Mouse (Mus musculus) hindbrain, embryonic 10.5 days (tissue): ENCODE measurements around the gene Trim80. TPM values are rescaled to one million over a fixed set of nuclear protein-coding genes. Genes with fewer than 3 reads are reported as not detected.
"Not testable (repeated sequence)": the region's sequence is repeated elsewhere in the genome, so short reads cannot be mapped to it uniquely, and the experiment has no call there.

Experiments used
- DNase-seq: peaks from one replicate; pipeline ENCODE4 v3.0.0-alpha.2; 2017; ENCODE audit warnings: low spot score
- H3K27ac ChIP-seq: fragments of 300-500 bp; sonication (generic); 2 replicates; pipeline ENCODE4 v1.5.1; 2016; ENCODE audit warnings: mild to moderate bottlenecking, moderate library complexity
- H3K27me3 ChIP-seq: fragments of 300-500 bp; sonication (generic); 2 replicates; pipeline ENCODE4 v1.6.1; 2016; ENCODE audit warnings: mild to moderate bottlenecking; ENCODE audit not compliant: poor library complexity, insufficient read depth, severe bottlenecking
- H3K36me3 ChIP-seq: fragments of 300-500 bp; sonication (generic); 2 replicates; pipeline ENCODE4 v1.6.1; 2016; ENCODE audit warnings: mild to moderate bottlenecking, moderate library complexity
- H3K4me1 ChIP-seq: fragments of 300-500 bp; sonication (generic); replicated peaks from 2 replicates; pipeline ENCODE4 v1.6.1; 2016; ENCODE audit warnings: mild to moderate bottlenecking
- H3K4me3 ChIP-seq: fragments of 300-500 bp; sonication (generic); 2 replicates; pipeline ENCODE4 v1.5.1; 2016; ENCODE audit warnings: mild to moderate bottlenecking, moderate library complexity
- H3K9me3 ChIP-seq: fragments of 300-500 bp; sonication (generic); 2 replicates; pipeline ENCODE4 v1.6.1; 2016; ENCODE audit warnings: mild to moderate bottlenecking, moderate library complexity
- whole genome bisulfite sequencing: fragments of 180-500 bp; shearing (Covaris S2); methylation state at CpG from one replicate; pipeline ENCODE4 v1.1.7; 2016; 5-methylcytosine and 5-hydroxymethylcytosine counted together
- polyA plus RNA-seq: library from polyadenylated mRNA; unstranded; fragments of >200 nt; fragmentation: Nextera tagmentation; extraction: Ambion mirVana; gene quantifications from 2 replicates; pipeline ENCODE4 v1.2.1, GENCODE M21; 2016

Gene Trim80
- polyA plus RNA-seq, 1 experiment from 2014 or later, result 0.08 TPM

GRCm38 (mm10) chr11:115475025-115475757, 34.8 kb downstream of the Trim80 start, which contains the start of gene Armc7:
Gene Armc7 (plus strand): TSS chr11:115475667.
- H3K27ac ChIP-seq, result peak within 1 kb of the TSS; percentile 91
- H3K27me3 ChIP-seq, result no peaks in the 10 kb centered on the region
- peaks cover 52% of the 10 kb centered on the region for H3K4me1 ChIP-seq
- H3K9me3 ChIP-seq, result no peaks in the 10 kb centered on the region
- peak within 1 kb of the TSS; percentile 94 for H3K4me3 ChIP-seq
- WGBS, result 1% methylated on average over 26 of the region's 26 CpGs
- H3K36me3 ChIP-seq, result no peaks in the 10 kb centered on the region
- peak; percentile 94 for DNase-seq

- no peaks in the 10 kb centered on the region for H3K9me3 ChIP-seq
- peak overlapping the region; percentile 91 for H3K27ac ChIP-seq
- no peak for DNase-seq
- WGBS, result 5% methylated on average over 28 of the region's 28 CpGs
- H3K4me3 ChIP-seq, result peak overlapping the region; percentile 94
- no peaks in the 10 kb centered on the region for H3K36me3 ChIP-seq
- H3K4me1 ChIP-seq, result peaks cover 52% of the 10 kb centered on the region
- no peaks in the 10 kb centered on the region for H3K27me3 ChIP-seq
Measured at GRCm38 (mm10) chr11:115475758-115476237, 35.5 kb downstream of the Trim80 start.

- not testable (repeated sequence) for H3K9me3 ChIP-seq, H3K27me3 ChIP-seq, H3K27ac ChIP-seq, H3K36me3 ChIP-seq, DNase-seq
- Histone ChIP-seq H3K4me3 (peak overlapping the region; percentile 94), H3K4me1 (peaks cover 52% of the 10 kb centered on the region)
- 84% methylated on average over 4 of the region's 4 CpGs for WGBS
Measured at GRCm38 (mm10) chr11:115476630-115477029, 36.3 kb downstream of the Trim80 start.

GRCm38 (mm10) chr11:115477388-115477787, 37.0 kb downstream of the Trim80 start:
- WGBS, result 90% methylated on average over 7 of the region's 7 CpGs
- H3K27ac ChIP-seq, H3K27me3 ChIP-seq, H3K9me3 ChIP-seq, H3K36me3 ChIP-seq, DNase-seq, H3K4me3 ChIP-seq: not testable (repeated sequence)
- peaks cover 48% of the 10 kb centered on the region for H3K4me1 ChIP-seq

- no peak overlapping the region for H3K4me3 ChIP-seq
- H3K27me3 ChIP-seq, result no peaks in the 10 kb centered on the region
- no peaks in the 10 kb centered on the region for H3K9me3 ChIP-seq
- peaks cover 39% of the 10 kb centered on the region for H3K4me1 ChIP-seq
- no peak for DNase-seq
- WGBS, result 86% methylated on average over 9 of the region's 9 CpGs
- no peaks in the 10 kb centered on the region for H3K36me3 ChIP-seq
- H3K27ac ChIP-seq, result no peak overlapping the region
Measured at GRCm38 (mm10) chr11:115478296-115478938, 38.1 kb downstream of the Trim80 start.

- H3K4me1 ChIP-seq, result peaks cover 22% of the 10 kb centered on the region
- no peak overlapping the region for H3K27ac ChIP-seq
- no peak for DNase-seq
- no peaks in the 10 kb centered on the region for H3K9me3 ChIP-seq
- H3K36me3 ChIP-seq, result peaks cover 7% of the 10 kb centered on the region; the same call in 1 of the 2 replicates
- WGBS, result 86% methylated on average over 6 of the region's 6 CpGs
- no peak overlapping the region for H3K4me3 ChIP-seq
- no peaks in the 10 kb centered on the region for H3K27me3 ChIP-seq
Measured at GRCm38 (mm10) chr11:115481553-115482259, 41.4 kb downstream of the Trim80 start.

GRCm38 (mm10) chr11:115483278-115483677, 42.9 kb downstream of the Trim80 start:
- no peak overlapping the region for H3K4me3 ChIP-seq
- H3K27me3 ChIP-seq, result no peaks in the 10 kb centered on the region
- H3K36me3 ChIP-seq, result peaks cover 7% of the 10 kb centered on the region
- H3K9me3 ChIP-seq, result no peaks in the 10 kb centered on the region
- H3K27ac ChIP-seq, result no peak overlapping the region
- DNase-seq, result no peak
- 73% methylated on average over 11 of the region's 11 CpGs for WGBS
- peaks cover 14% of the 10 kb centered on the region for H3K4me1 ChIP-seq

- no peak overlapping the region for H3K4me3 ChIP-seq
- H3K27me3 ChIP-seq, result no peaks in the 10 kb centered on the region
- H3K36me3 ChIP-seq, result peaks cover 11% of the 10 kb centered on the region
- H3K9me3 ChIP-seq, result no peaks in the 10 kb centered on the region
- WGBS, result 18% methylated on average over 6 of the region's 6 CpGs
- no peak overlapping the region for H3K27ac ChIP-seq
- peak; percentile 77 for DNase-seq
- peaks cover 14% of the 10 kb centered on the region for H3K4me1 ChIP-seq
Measured at GRCm38 (mm10) chr11:115483726-115484125, 43.4 kb downstream of the Trim80 start.

- WGBS, result 37% methylated on average over 12 of the region's 12 CpGs
Measured at GRCm38 (mm10) chr11:115485155-115485554, 44.8 kb downstream of the Trim80 start.

GRCm38 (mm10) chr11:115488551-115489104, 48.3 kb downstream of the Trim80 start:
- H3K4me3 ChIP-seq, result no peak overlapping the region
- no peak overlapping the region for H3K27ac ChIP-seq
- H3K36me3 ChIP-seq, result peaks cover 29% of the 10 kb centered on the region
- peaks cover 44% of the 10 kb centered on the region for H3K4me1 ChIP-seq
- peaks cover 7% of the 10 kb centered on the region for H3K27me3 ChIP-seq
- DNase-seq, result no peak
- H3K9me3 ChIP-seq, result no peaks in the 10 kb centered on the region
- WGBS, result 85% methylated on average over 19 of the region's 19 CpGs

More at GRCm38 (mm10) chr11:115485155-115485554, 44.8 kb downstream of the Trim80 start:
- no peaks in the 10 kb centered on the region for H3K27me3 ChIP-seq
- peaks cover 26% of the 10 kb centered on the region for H3K36me3 ChIP-seq
- H3K9me3 ChIP-seq, result no peaks in the 10 kb centered on the region
- 0 out of 2 replicates have a peak overlapping the region, but pooled peaks have one; percentile 18 for H3K4me3 ChIP-seq
- H3K27ac ChIP-seq, result peak overlapping the region; percentile 66
- H3K4me1 ChIP-seq, result peaks cover 19% of the 10 kb centered on the region
- DNase-seq, result peak; percentile 59

- DNase-seq, result no peak
- Histone ChIP-seq H3K9me3 (no peaks in the 10 kb centered on the region), H3K27me3 (peaks cover 7% of the 10 kb centered on the region), H3K36me3 (peaks cover 29% of the 10 kb centered on the region), H3K4me1 (peaks cover 34% of the 10 kb centered on the region), H3K27ac (peak overlapping the region; percentile 91), H3K4me3 (peak overlapping the region; percentile 80)
- WGBS, result 28% methylated on average over 25 of the region's 25 CpGs
Measured at GRCm38 (mm10) chr11:115490441-115491355, 50.4 kb downstream of the Trim80 start.
